Mouse (Mus musculus): Measurements from ENCODE around the gene Diablo. TPM values are rescaled to one million over a fixed set of nuclear protein-coding genes. Genes with fewer than 3 reads are reported as not detected.
A peak's percentile ranks its signal among the peaks of the same experiment; 100 is the strongest.
"Not testable (repeated sequence)": the region's sequence is repeated elsewhere in the genome, so short reads cannot be mapped to it uniquely, and the experiment has no call there.

Diablo gene
- polyA plus RNA-seq, 1 experiment: 54.2 TPM

DNA sequence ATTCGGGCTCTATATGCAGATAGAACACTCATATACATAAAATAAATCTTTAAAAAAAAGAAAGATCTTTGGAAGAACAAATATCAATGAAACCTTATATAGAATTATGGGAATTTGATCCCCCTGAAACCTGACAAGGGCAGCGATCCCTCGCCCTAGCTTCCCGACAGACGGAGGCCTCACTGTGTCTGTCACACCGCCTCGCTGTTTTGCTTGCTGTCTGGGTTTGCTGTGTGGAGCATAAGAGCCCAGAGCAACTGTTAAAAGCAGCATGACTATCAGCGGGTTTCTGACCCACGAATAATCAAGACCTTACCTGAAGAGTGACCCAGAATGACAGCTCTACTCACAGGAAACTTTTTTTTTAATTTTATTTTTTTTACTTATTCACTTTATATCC is 3.3 kb downstream of the Diablo start:
- Histone ChIP-seq H3K27me3 (ENCODE audit: control insufficient read depth, insufficient read depth, insufficient read length) (no peaks in the 10 kb centered on the region), H3K4me3 (no peak overlapping the region), H3ac (ENCODE audit: control insufficient read depth, insufficient read length) (no peak overlapping the region), H3K36me3 (ENCODE audit: control insufficient read depth, insufficient read depth) (peaks cover 13% of the 10 kb centered on the region), H3K4me2 (ENCODE audit: low read depth) (no peak overlapping the region), H3K79me2 (ENCODE audit: control insufficient read depth, insufficient read depth) (peaks cover 10% of the 10 kb centered on the region)
- TF ChIP-seq USF1 (IDR thresholded peaks at IDR 0.05; ENCODE audit: low read depth) (no peak), REST (IDR thresholded peaks at IDR 0.05; ENCODE audit: insufficient read depth, insufficient read length) (no peak), POLR2A (IDR thresholded peaks at IDR 0.05; ENCODE audit: insufficient read length, low read depth) (no peak), MAX (IDR thresholded peaks at IDR 0.05; ENCODE audit: low read depth) (no peak), SRF (IDR thresholded peaks at IDR 0.05; ENCODE audit: control insufficient read depth, insufficient read length, low read depth) (no peak), POLR2AphosphoS2 (IDR thresholded peaks at IDR 0.05; ENCODE audit: insufficient read length, low read depth) (no peak), CEBPB (IDR thresholded peaks at IDR 0.05; ENCODE audit: insufficient read depth, poor library complexity, severe bottlenecking) (no peak), MYOD1 (IDR thresholded peaks at IDR 0.05; ENCODE audit: control insufficient read depth in 1 of 3, insufficient read length in 2 of 3, low read depth in 2 of 3) (no peak), TCF12 (IDR thresholded peaks at IDR 0.05; ENCODE audit: insufficient read depth, poor library complexity, severe bottlenecking) (no peak), TCF3 (IDR thresholded peaks at IDR 0.05; ENCODE audit: insufficient read length, low read depth) (no peak), MYOG (IDR thresholded peaks at IDR 0.05; ENCODE audit: control insufficient read depth in 1 of 3, insufficient read depth in 1 of 3, insufficient read length in 2 of 3, low read depth in 2 of 3) (no peak), E2F4 (IDR thresholded peaks at IDR 0.05; ENCODE audit: insufficient read depth) (no peak)

DNA sequence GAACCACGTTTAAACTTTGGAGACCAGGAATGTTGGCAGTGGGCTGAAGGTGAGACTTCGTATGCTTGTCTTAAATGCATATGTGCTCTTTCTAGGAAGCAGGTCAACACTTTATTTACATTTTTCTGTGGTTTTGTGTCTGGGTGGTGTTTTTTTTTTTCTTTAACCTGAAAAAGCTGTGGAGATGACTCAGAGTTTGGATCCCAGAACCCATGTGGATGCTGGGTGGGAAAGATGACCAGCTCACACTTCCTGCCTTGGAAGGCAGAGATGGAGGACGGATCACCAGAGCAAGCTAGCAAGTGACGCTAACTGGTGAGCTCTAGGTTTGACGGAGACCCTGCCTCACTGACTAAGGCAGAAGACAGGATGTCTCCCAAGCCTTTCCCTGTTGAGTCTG is 9.1 kb downstream of the Diablo start:
- no peak overlapping the region for H3K4me3 ChIP-seq
- TF ChIP-seq MYOD1 (IDR thresholded peaks at IDR 0.05; ENCODE audit: control insufficient read depth in 1 of 3, insufficient read length in 2 of 3, low read depth in 2 of 3) (no peak), TCF3 (IDR thresholded peaks at IDR 0.05; ENCODE audit: insufficient read length, low read depth) (no peak), USF1 (IDR thresholded peaks at IDR 0.05; ENCODE audit: low read depth) (no peak), E2F4 (IDR thresholded peaks at IDR 0.05; ENCODE audit: insufficient read depth) (no peak), SRF (IDR thresholded peaks at IDR 0.05; ENCODE audit: control insufficient read depth, insufficient read length, low read depth) (no peak), REST (IDR thresholded peaks at IDR 0.05; ENCODE audit: insufficient read depth, insufficient read length) (no peak), POLR2A (IDR thresholded peaks at IDR 0.05; ENCODE audit: insufficient read length, low read depth) (no peak), TCF12 (IDR thresholded peaks at IDR 0.05; ENCODE audit: insufficient read depth, poor library complexity, severe bottlenecking) (no peak), CEBPB (IDR thresholded peaks at IDR 0.05; ENCODE audit: insufficient read depth, poor library complexity, severe bottlenecking) (no peak), MAX (IDR thresholded peaks at IDR 0.05; ENCODE audit: low read depth) (no peak), POLR2AphosphoS2 (IDR thresholded peaks at IDR 0.05; ENCODE audit: insufficient read length, low read depth) (no peak), MYOG (IDR thresholded peaks at IDR 0.05; ENCODE audit: control insufficient read depth in 1 of 3, insufficient read depth in 1 of 3, insufficient read length in 2 of 3, low read depth in 2 of 3) (no peak)
- H3ac ChIP-seq (ENCODE audit: control insufficient read depth, insufficient read length): no peak overlapping the region
- peaks cover 13% of the 10 kb centered on the region for H3K36me3 ChIP-seq (ENCODE audit: control insufficient read depth, insufficient read depth)
- no peak overlapping the region for H3K4me2 ChIP-seq (ENCODE audit: low read depth)
- H3K27me3 ChIP-seq (ENCODE audit: control insufficient read depth, insufficient read depth, insufficient read length): no peaks in the 10 kb centered on the region
- H3K79me2 ChIP-seq (ENCODE audit: control insufficient read depth, insufficient read depth): no peaks in the 10 kb centered on the region

- H3ac ChIP-seq (ENCODE audit: control insufficient read depth, insufficient read length): no peak overlapping the region
- peaks cover 7% of the 10 kb centered on the region for H3K36me3 ChIP-seq (ENCODE audit: control insufficient read depth, insufficient read depth)
- H3K4me3 ChIP-seq: no peak overlapping the region
- no peaks in the 10 kb centered on the region for H3K27me3 ChIP-seq (ENCODE audit: control insufficient read depth, insufficient read depth, insufficient read length)
- no peaks in the 10 kb centered on the region for H3K79me2 ChIP-seq (ENCODE audit: control insufficient read depth, insufficient read depth)
- no peak for TF ChIP-seq TCF12 (IDR thresholded peaks at IDR 0.05; ENCODE audit: insufficient read depth, poor library complexity, severe bottlenecking)
- no peak for TF ChIP-seq SRF (IDR thresholded peaks at IDR 0.05; ENCODE audit: control insufficient read depth, insufficient read length, low read depth)
- TF ChIP-seq POLR2AphosphoS2 (IDR thresholded peaks at IDR 0.05; ENCODE audit: insufficient read length, low read depth): peak; percentile 7
- TF ChIP-seq POLR2A (IDR thresholded peaks at IDR 0.05; ENCODE audit: insufficient read length, low read depth): no peak
- no peak for TF ChIP-seq MAX (IDR thresholded peaks at IDR 0.05; ENCODE audit: low read depth)
- no peak for TF ChIP-seq MYOG (IDR thresholded peaks at IDR 0.05; ENCODE audit: control insufficient read depth in 1 of 3, insufficient read depth in 1 of 3, insufficient read length in 2 of 3, low read depth in 2 of 3)
- no peak overlapping the region for H3K4me2 ChIP-seq (ENCODE audit: low read depth)
Observed at GRCm38 (mm10) chr5:123512102-123512501, 11.9 kb downstream of the Diablo start.

GRCm38 (mm10) chr5:123511426-123511825 is 12.6 kb downstream of the Diablo start:
- not testable (repeated sequence) for H3K36me3 ChIP-seq (ENCODE audit: control insufficient read depth, insufficient read depth); H3K27me3 ChIP-seq (ENCODE audit: control insufficient read depth, insufficient read depth, insufficient read length); H3K4me2 ChIP-seq (ENCODE audit: low read depth); H3ac ChIP-seq (ENCODE audit: control insufficient read depth, insufficient read length); H3K4me3 ChIP-seq; H3K79me2 ChIP-seq (ENCODE audit: control insufficient read depth, insufficient read depth)

GRCm38 (mm10) chr5:123510160-123510559 is 13.8 kb downstream of the Diablo start, which contains the start of gene B3gnt4:
Gene B3gnt4, plus strand, starts transcription at chr5:123510460.
- no peaks in the 10 kb centered on the region for H3K36me3 ChIP-seq (ENCODE audit: control insufficient read depth, insufficient read depth)
- H3K4me3 ChIP-seq: no peak within 1 kb of the TSS
- TF ChIP-seq MAX (IDR thresholded peaks at IDR 0.05; ENCODE audit: low read depth) (no peak), TCF12 (IDR thresholded peaks at IDR 0.05; ENCODE audit: insufficient read depth, poor library complexity, severe bottlenecking) (no peak), USF1 (IDR thresholded peaks at IDR 0.05; ENCODE audit: low read depth) (no peak), POLR2AphosphoS2 (IDR thresholded peaks at IDR 0.05; ENCODE audit: insufficient read length, low read depth) (no peak), CEBPB (IDR thresholded peaks at IDR 0.05; ENCODE audit: insufficient read depth, poor library complexity, severe bottlenecking) (no peak), TCF3 (IDR thresholded peaks at IDR 0.05; ENCODE audit: insufficient read length, low read depth) (no peak), MYOD1 (IDR thresholded peaks at IDR 0.05; ENCODE audit: control insufficient read depth in 1 of 3, insufficient read length in 2 of 3, low read depth in 2 of 3) (no peak), MYOG (IDR thresholded peaks at IDR 0.05; ENCODE audit: control insufficient read depth in 1 of 3, insufficient read depth in 1 of 3, insufficient read length in 2 of 3, low read depth in 2 of 3) (no peak), E2F4 (IDR thresholded peaks at IDR 0.05; ENCODE audit: insufficient read depth) (no peak), POLR2A (IDR thresholded peaks at IDR 0.05; ENCODE audit: insufficient read length, low read depth) (no peak), SRF (IDR thresholded peaks at IDR 0.05; ENCODE audit: control insufficient read depth, insufficient read length, low read depth) (no peak), REST (IDR thresholded peaks at IDR 0.05; ENCODE audit: insufficient read depth, insufficient read length) (no peak)
- no peaks in the 10 kb centered on the region for H3K79me2 ChIP-seq (ENCODE audit: control insufficient read depth, insufficient read depth)
- peaks cover under 1% of the 10 kb centered on the region for H3K27me3 ChIP-seq (ENCODE audit: control insufficient read depth, insufficient read depth, insufficient read length)
- H3K4me2 ChIP-seq (ENCODE audit: low read depth): no peak within 1 kb of the TSS
- no peak within 1 kb of the TSS for H3ac ChIP-seq (ENCODE audit: control insufficient read depth, insufficient read length)

Data from myocyte (in vitro differentiated cells).